ENCODE assay signal across 12 mouse cellular contexts in the genomic region with DNA sequence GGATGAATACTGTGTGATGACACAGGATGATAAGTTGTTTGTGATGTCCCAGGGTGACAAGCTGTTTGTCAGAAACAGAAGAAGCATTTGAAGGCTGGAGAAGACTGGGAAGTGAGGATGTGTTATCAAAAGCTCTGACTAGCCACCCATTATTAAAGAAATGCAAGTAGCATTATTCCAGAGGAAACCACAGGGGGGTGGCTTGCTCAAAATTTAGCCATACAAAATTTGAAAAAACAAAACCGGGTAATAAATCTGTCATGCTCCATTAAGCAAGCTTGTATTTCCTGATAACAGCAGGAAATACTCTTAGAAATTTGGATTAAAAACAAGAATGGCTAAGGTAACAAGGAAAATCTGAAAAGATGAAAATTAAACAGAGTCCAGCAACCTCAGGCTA.
"Had no signal": no experiment of that assay in that cellular context is flagged by ENCODE, and none has a peak within 500 bp of the region (broad histone marks: within the 10 kb centered on the region; RNA-seq: fewer than 3 reads in every experiment).

No protein-coding gene starts in this region.

- H3K4me2 ChIP-seq: limb, embryonic 12.5 days; liver, embryonic 13.5 days; midbrain, embryonic 11.5 days; midbrain, embryonic 15.5 days; neural tube, embryonic 12.5 days had no signal

- H3K9ac ChIP-seq: limb, embryonic 12.5 days; liver, embryonic 13.5 days; liver, postnatal 0 days; midbrain, embryonic 15.5 days; neural tube, embryonic 12.5 days had no signal

- H3K9me3 ChIP-seq: limb, embryonic 12.5 days; liver, embryonic 13.5 days; midbrain, embryonic 15.5 days; neural tube, embryonic 12.5 days had no signal

- DNase-seq: liver; liver, embryonic 13.5 days; liver, postnatal 0 days; thymus, adult 18-20 months; thymus, postnatal 14 days had no signal

- H3K4me3 ChIP-seq: limb, embryonic 12.5 days; liver, embryonic 13.5 days; midbrain, embryonic 15.5 days; neural tube, embryonic 12.5 days had no signal

- H3K27ac ChIP-seq: limb, embryonic 12.5 days; liver, embryonic 13.5 days; macrophage; midbrain, embryonic 15.5 days; neural tube, embryonic 12.5 days had no signal

- H3K36me3 ChIP-seq: limb, embryonic 12.5 days; liver, embryonic 13.5 days; midbrain, embryonic 15.5 days; neural tube, embryonic 12.5 days had no signal

- H3K27me3 ChIP-seq: limb, embryonic 12.5 days; liver, embryonic 13.5 days; megakaryocyte, embryonic 14.5 days; midbrain, embryonic 15.5 days; neural tube, embryonic 12.5 days had no signal

- H3K4me1 ChIP-seq: liver, embryonic 13.5 days had no signal

- ATAC-seq: intestine, embryonic 16.5 days; liver, postnatal 0 days; midbrain, embryonic 15.5 days had no signal
